Mouse (Mus musculus): ENCODE data around the gene Myadml2.
"Not testable (repeated sequence)": the region's sequence is repeated elsewhere in the genome, so short reads cannot be mapped to it uniquely, and the experiment has no call there.

Myadml2 gene

GRCm38 (mm10) chr11:120648001-120648476, at the start of gene Myadml2:
TSS of gene Myadml2 (minus strand) at chr11:120648158.
- no peak for DNase-seq (ENCODE audit: low read depth, low spot score)

GRCm38 (mm10) chr11:120697741-120698140, 49.8 kb upstream of the Myadml2 start:
- DNase-seq (ENCODE audit: low read depth, low spot score) = no peak

- DNase-seq (ENCODE audit: low read depth, low spot score) = no peak
Observed at GRCm38 (mm10) chr11:120696568-120696967, 48.6 kb upstream of the Myadml2 start.

- no peak for DNase-seq (ENCODE audit: low read depth, low spot score)
Observed at GRCm38 (mm10) chr11:120695641-120696040, 47.7 kb upstream of the Myadml2 start.

GRCm38 (mm10) chr11:120695184-120695583, 47.2 kb upstream of the Myadml2 start:
- DNase-seq (ENCODE audit: low read depth, low spot score) = no peak

- DNase-seq (ENCODE audit: low read depth, low spot score) = no peak
Observed at GRCm38 (mm10) chr11:120693461-120693860, 45.5 kb upstream of the Myadml2 start.

- no peak for DNase-seq (ENCODE audit: low read depth, low spot score)
Observed at GRCm38 (mm10) chr11:120692471-120693011, 44.6 kb upstream of the Myadml2 start.

GRCm38 (mm10) chr11:120689365-120689764, 41.4 kb upstream of the Myadml2 start:
- DNase-seq (ENCODE audit: low read depth, low spot score) = no peak

GRCm38 (mm10) chr11:120686650-120687272, 38.8 kb upstream of the Myadml2 start:
- no peak for DNase-seq (ENCODE audit: low read depth, low spot score)

GRCm38 (mm10) chr11:120684660-120685059, 36.7 kb upstream of the Myadml2 start:
- no peak for DNase-seq (ENCODE audit: low read depth, low spot score)

GRCm38 (mm10) chr11:120684086-120684485, 36.1 kb upstream of the Myadml2 start:
- DNase-seq (ENCODE audit: low read depth, low spot score) = no peak

GRCm38 (mm10) chr11:120683536-120683935, 35.6 kb upstream of the Myadml2 start:
- DNase-seq (ENCODE audit: low read depth, low spot score) = no peak

GRCm38 (mm10) chr11:120682683-120683082, 34.7 kb upstream of the Myadml2 start:
- DNase-seq (ENCODE audit: low read depth, low spot score) = no peak

GRCm38 (mm10) chr11:120679909-120680308, 32.0 kb upstream of the Myadml2 start:
- no peak for DNase-seq (ENCODE audit: low read depth, low spot score)

GRCm38 (mm10) chr11:120676951-120677350, 29.0 kb upstream of the Myadml2 start:
- no peak for DNase-seq (ENCODE audit: low read depth, low spot score)

- DNase-seq (ENCODE audit: low read depth, low spot score) = not testable (repeated sequence)
Observed at GRCm38 (mm10) chr11:120675875-120676274, 27.9 kb upstream of the Myadml2 start.

GRCm38 (mm10) chr11:120673594-120674122, 25.7 kb upstream of the Myadml2 start:
- no peak for DNase-seq (ENCODE audit: low read depth, low spot score)

GRCm38 (mm10) chr11:120672687-120673593, 25.0 kb upstream of the Myadml2 start, which contains the start of gene Aspscr1:
TSS of gene Aspscr1 (plus strand) at chr11:120672973.
- peak; percentile 77 for DNase-seq (ENCODE audit: low read depth, low spot score)

GRCm38 (mm10) chr11:120666617-120667016, 18.7 kb upstream of the Myadml2 start:
- no peak for DNase-seq (ENCODE audit: low read depth, low spot score)

- no peak for DNase-seq (ENCODE audit: low read depth, low spot score)
Observed at GRCm38 (mm10) chr11:120665406-120665805, 17.4 kb upstream of the Myadml2 start.

GRCm38 (mm10) chr11:120663714-120664113, 15.8 kb upstream of the Myadml2 start:
- DNase-seq (ENCODE audit: low read depth, low spot score) = no peak

- no peak for DNase-seq (ENCODE audit: low read depth, low spot score)
Observed at GRCm38 (mm10) chr11:120662759-120663158, 14.8 kb upstream of the Myadml2 start.

All from telencephalon, adult 2 months (tissue).